Mouse (Mus musculus) liver, embryonic 14.5 days (tissue): ENCODE measurements around the gene Hils1.

ENCODE experiments used
- CTCF ChIP-seq: IDR thresholded peaks from 2 replicates; pipeline ENCODE4 v1.5.1; 2016; ENCODE audit warnings: antibody characterized with exemption, low read depth, control low read depth
- EP300 ChIP-seq: IDR thresholded peaks from 2 replicates; pipeline ENCODE4 v1.6.1; 2016; ENCODE audit warnings: antibody characterized with exemption, low read depth

- no peak for TF ChIP-seq EP300
- no peak for TF ChIP-seq CTCF
Measured at GRCm38 (mm10) chr11:95000128-95000527, 32.7 kb downstream of the Hils1 start.
